Mouse (Mus musculus): ENCODE data around the gene Palm2.

Palm2 gene

GRCm38 (mm10) chr4:57614686-57615085 lies 180.6 kb downstream of the Palm2 start:
- DNase-seq (ENCODE audit: low spot score in 2 of 2) = no peak

DNA sequence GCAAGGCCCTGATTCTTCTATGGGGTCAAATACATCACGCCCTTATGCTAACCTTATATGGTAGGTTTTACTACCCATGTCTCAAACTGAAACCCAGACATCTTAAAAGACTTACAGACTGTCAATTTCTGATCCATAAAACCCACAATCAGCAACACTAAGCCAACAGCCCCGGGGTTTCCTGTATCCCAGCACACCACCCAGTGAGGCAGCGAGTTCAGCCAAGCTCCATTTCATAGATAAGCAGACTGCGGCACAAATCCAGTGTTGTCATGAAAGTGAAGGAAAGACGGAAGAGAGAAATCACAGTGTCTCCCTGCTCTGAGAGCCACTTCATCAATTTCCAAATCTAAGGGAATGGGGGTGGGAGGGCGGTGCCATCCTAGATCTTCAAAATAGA lies 184.7 kb downstream of the Palm2 start:
- no peak for DNase-seq (ENCODE audit: low spot score in 2 of 2)

- no peak for DNase-seq (ENCODE audit: low spot score in 2 of 2)
Observed at GRCm38 (mm10) chr4:57622816-57623215, 188.8 kb downstream of the Palm2 start.

GRCm38 (mm10) chr4:57624819-57625218 lies 190.8 kb downstream of the Palm2 start:
- no peak for DNase-seq (ENCODE audit: low spot score in 2 of 2)

DNA sequence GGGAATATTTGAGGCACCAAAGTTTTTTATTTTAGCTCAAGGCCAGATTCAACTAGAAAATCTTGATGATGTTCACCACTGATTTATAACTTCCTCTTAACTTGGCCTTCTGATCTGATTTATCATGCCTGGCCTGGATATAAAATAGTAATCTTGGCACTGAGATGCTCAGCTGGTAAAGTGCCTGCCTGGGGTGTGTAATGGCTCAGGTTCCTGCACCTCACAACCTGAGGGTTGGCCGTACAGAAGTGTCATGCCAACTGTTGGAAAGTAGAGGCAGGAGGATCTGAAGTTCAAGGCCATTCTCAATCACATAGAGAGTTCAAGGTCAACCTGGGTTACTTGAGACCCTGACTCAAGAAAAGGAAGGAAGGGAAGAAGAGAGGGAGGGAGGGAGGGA lies 191.3 kb downstream of the Palm2 start:
- DNase-seq (ENCODE audit: low spot score in 2 of 2) = no peak

DNA sequence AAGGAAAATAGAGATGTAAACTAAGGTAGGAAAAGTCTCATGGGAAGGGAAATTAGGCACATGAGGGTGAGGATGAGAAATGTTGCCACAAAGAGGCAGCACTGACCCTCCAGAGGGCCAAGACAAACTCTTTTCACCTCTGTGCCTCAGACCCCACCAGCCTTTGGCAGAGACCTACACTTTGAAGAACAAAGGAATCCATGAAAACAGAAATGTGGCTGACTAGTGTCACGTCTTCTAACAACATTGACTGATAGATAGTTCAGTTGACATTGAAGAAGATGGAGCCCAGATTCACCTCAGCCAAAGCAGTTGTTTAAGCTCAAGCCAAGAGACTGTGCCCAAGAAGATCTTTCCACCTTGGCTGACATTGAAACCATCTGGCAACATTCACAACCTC lies 191.7 kb downstream of the Palm2 start:
- no peak for DNase-seq (ENCODE audit: low spot score in 2 of 2)

- DNase-seq (ENCODE audit: low spot score in 2 of 2) = no peak
Observed at GRCm38 (mm10) chr4:57626921-57627320, 192.9 kb downstream of the Palm2 start.

DNA sequence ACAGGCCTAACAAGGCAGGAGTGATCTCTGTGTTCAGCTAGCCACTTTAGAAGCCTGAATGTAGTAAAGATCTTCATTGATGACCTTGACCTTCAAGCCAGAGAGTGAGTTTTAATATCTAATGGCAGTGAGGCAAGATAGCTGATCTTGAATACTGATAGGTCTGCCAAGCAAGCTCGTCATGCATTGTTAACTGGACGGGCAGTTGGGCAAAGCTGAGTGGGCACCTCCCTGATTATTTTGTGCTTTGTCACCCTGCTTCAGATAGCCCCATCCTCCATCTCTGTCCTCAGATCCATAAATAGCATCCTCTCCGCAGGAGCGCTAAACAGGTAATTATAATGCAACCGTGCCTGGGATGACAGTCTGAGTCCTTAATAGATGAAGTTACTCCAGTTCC lies 198.3 kb downstream of the Palm2 start:
- no peak for DNase-seq (ENCODE audit: low spot score in 2 of 2)

DNA sequence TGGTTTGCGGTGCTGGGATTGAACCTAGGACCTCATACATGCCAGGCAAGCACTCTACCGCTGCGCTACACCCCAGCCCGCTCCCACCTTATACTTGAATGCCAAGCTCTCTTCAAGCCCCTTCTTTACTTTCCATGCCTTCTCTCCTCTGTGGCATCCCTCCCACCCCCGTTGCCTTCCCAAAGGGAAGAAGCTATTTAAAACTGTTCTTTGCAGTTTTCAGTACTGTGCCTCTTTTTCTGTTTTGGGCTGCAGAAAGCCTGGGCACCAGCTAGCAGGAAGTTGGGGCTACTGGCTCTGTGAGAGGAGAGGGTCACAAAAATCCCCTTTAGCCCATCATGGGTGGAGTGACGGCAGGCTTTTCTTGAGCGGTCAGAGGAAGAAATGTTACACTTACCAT lies 199.0 kb downstream of the Palm2 start:
- no peak for DNase-seq (ENCODE audit: low spot score in 2 of 2)

GRCm38 (mm10) chr4:57634956-57635355 lies 200.9 kb downstream of the Palm2 start:
- DNase-seq (ENCODE audit: low spot score in 2 of 2) = no peak

DNA sequence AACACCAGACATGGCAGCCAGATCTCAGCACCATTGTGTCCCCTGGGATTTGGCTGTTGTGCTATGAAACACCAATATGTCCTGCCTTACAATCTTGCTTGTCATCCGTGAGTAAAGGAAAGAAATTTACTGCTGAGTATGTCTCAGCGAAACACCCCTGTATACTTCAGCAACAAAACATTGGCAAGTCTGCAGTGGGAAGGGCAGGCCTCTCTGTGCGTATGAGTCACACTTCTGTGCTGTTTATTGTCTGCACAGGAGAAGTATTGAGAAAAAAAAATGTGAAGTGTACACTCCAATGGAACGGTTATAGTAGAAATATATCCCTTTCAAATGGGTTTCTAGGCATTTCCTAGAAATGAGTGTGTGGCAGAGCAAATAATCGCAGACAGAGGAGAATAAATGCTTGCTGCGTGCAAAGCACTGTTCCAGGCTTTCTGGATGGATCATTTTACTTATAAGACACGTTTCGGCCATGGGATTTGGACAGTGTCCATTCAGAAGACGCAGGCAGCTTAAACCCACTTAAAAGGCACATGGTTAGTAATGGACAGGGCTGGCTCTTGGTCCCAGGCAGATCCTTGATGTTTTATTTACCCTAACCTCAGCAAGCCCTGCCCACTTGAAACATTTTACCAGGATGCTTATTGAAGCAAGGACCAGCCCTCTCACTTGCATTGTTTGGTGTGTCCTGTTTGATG lies 202.9 kb downstream of the Palm2 start:
- no peak for DNase-seq (ENCODE audit: low spot score in 2 of 2)

GRCm38 (mm10) chr4:57637636-57638386 lies 203.8 kb downstream of the Palm2 start:
- no peak for DNase-seq (ENCODE audit: low spot score in 2 of 2)

GRCm38 (mm10) chr4:57638941-57639340 lies 204.9 kb downstream of the Palm2 start:
- DNase-seq (ENCODE audit: low spot score in 2 of 2) = no peak

DNA sequence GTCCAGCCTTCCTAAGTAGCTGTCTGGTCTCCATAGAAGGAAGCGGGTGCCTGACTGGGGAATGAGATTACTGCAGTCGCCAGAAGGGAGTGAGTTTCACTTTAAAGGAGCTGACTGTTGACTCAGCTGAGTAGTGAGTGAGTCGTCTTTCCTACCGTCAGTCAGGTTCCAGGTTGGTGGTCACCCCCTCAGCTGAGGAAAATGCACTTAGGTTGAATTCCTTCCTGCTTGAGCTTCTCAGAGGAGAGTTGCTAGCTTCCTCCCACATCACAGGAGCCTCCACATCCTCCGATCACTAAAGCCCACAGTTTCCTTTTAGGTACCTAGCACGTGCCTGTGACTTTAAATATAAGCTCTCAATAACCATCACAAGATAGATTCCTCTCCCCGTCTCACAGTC lies 206.2 kb downstream of the Palm2 start:
- no peak for DNase-seq (ENCODE audit: low spot score in 2 of 2)

DNA sequence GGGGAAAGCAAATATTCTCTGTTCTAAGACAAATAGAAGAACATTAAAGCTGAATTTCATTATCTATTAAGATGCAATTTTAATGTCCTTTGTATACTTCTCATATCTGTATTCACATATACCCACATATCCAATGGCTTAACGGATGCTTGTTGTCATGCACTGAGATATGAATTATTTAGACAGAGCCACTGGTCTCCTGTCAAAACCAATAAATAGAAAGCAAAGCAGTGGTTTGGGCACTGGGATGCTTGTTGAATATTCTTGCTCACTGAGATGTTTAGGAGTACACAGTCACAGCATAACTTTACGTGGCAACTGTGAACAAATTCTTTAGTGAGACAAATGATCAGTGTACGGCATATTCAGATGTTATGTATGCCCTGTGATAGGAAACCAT lies 206.9 kb downstream of the Palm2 start:
- no peak for DNase-seq (ENCODE audit: low spot score in 2 of 2)

GRCm38 (mm10) chr4:57650994-57651393 lies 216.9 kb downstream of the Palm2 start:
- no peak for DNase-seq (ENCODE audit: low spot score in 2 of 2)

- DNase-seq (ENCODE audit: low spot score in 2 of 2) = no peak
Observed at GRCm38 (mm10) chr4:57651547-57651946, 217.5 kb downstream of the Palm2 start.

DNA sequence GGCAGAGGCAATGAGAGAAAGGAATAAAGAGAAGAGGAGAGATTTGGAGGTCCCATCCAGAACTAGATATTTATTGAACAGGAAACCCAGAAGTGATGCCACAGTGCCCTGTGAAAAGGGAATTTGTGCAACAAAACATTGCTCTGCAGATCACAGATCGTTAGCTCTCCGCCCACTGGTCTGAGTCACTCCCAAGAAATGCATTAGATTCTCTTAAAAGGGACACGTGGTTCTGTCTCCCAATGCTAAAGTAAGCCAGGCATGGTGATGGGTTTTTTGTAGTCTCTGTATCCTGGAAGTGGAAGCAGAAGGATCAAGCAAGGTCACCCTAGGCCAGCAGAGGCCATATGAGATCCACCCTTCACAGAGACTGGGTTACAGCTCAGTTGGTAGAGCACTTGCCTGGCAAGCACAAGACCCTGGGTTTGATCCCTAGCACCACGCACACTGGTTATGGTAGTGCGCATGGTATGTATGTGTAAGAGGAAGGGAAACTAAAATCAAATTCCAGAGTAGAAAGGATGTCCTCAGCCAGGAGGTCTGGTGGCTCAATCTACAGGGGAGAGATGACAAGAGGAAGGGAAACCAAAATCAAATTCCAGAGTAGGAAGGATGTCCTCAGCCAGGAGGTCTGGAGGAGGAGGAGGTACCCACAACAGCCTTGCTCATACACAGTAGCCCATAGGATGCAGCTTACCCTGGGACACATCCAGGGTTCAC lies 218.3 kb downstream of the Palm2 start:
- no peak for DNase-seq (ENCODE audit: low spot score in 2 of 2)

- DNase-seq (ENCODE audit: low spot score in 2 of 2) = no peak
Observed at GRCm38 (mm10) chr4:57655966-57656365, 221.9 kb downstream of the Palm2 start.

DNA sequence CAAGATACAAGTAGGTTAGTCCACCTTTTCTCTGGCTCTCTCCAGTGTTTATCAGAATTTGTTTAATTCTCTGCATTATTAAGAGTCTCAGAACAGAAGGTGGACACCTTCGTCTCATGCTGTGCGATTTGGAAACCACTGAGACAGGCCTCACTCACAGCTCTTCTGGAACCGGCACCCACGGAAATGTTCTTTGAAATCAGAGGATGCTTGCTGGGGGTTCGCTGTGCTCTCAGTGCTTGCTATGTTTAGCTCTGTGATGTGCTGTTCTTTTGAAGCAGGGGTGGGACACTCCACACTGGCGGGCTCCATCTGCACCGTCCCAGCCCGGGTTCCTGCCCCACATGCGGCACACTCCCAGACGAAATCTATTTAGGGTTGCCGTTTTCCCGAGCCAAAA lies 222.3 kb downstream of the Palm2 start:
- no peak for DNase-seq (ENCODE audit: low spot score in 2 of 2)

- DNase-seq (ENCODE audit: low spot score in 2 of 2) = no peak
Observed at GRCm38 (mm10) chr4:57656861-57657260, 222.8 kb downstream of the Palm2 start.

- DNase-seq (ENCODE audit: low spot score in 2 of 2) = no peak
Observed at GRCm38 (mm10) chr4:57660470-57660869, 226.4 kb downstream of the Palm2 start.

DNA sequence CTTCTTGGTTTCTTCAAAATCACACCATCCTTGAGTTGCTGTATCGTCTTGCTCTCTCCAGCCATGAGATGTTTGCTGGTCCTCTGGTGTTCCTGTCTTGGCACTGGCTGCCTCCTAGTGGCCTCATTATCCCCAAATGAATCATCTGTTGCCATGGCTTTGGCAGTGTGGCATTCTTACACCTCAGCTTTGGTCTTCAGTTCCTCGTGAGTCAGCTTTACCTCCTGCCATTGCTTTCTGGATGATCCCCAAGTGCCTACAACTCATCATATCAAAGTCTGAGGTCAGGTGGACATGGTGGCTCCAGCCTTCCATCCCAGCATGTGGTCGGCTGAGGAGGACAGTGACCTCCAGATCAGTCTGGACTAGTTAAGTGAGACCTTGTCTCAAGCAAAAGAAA lies 232.1 kb downstream of the Palm2 start:
- no peak for DNase-seq (ENCODE audit: low spot score in 2 of 2)
